Mouse (Mus musculus) forebrain, embryonic 15.5 days (tissue): ENCODE data around the gene Cyp3a16. TPM values are rescaled to one million over a fixed set of nuclear protein-coding genes. Genes with fewer than 3 reads are reported as not detected.
"Not testable (repeated sequence)": the region's sequence is repeated elsewhere in the genome, so short reads cannot be mapped to it uniquely, and the experiment has no call there.

ENCODE experiments used
- ATAC-seq: fragments of 200-750 bp; cut with Nextera tagmentation; replicated peaks from 2 replicates; pipeline ENCODE4 v1.8.0; 2017; ENCODE audit warnings: mild to moderate bottlenecking, moderate TSS enrichment, moderate library complexity
- H3K27ac ChIP-seq: fragments of 300-500 bp; sonication (generic); replicated peaks from 2 replicates; pipeline ENCODE4 v1.5.1; 2015; ENCODE audit warnings: mild to moderate bottlenecking, inconsistent platforms
- H3K27me3 ChIP-seq: fragments of 300-500 bp; sonication (generic); 2 replicates; pipeline ENCODE4 v1.6.1; 2015; ENCODE audit warnings: inconsistent platforms
- H3K36me3 ChIP-seq: fragments of 300-500 bp; sonication (generic); 2 replicates; pipeline ENCODE4 v1.6.1; 2015; ENCODE audit warnings: mild to moderate bottlenecking, inconsistent platforms
- H3K4me1 ChIP-seq: fragments of 300-500 bp; sonication (generic); 2 replicates; pipeline ENCODE4 v1.6.1; 2015; ENCODE audit warnings: inconsistent platforms
- H3K4me2 ChIP-seq: fragments of 300-500 bp; sonication (generic); replicated peaks from 2 replicates; pipeline ENCODE4 v1.6.1; 2015; ENCODE audit warnings: mild to moderate bottlenecking, inconsistent platforms
- H3K4me3 ChIP-seq: fragments of 300-500 bp; sonication (generic); 2 replicates; pipeline ENCODE4 v1.5.1; 2015; ENCODE audit warnings: mild to moderate bottlenecking, inconsistent platforms
- H3K9ac ChIP-seq: fragments of 300-500 bp; sonication (generic); replicated peaks from 2 replicates; pipeline ENCODE4 v1.6.1; 2015; ENCODE audit warnings: mild to moderate bottlenecking, inconsistent platforms
- H3K9me3 ChIP-seq: fragments of 300-500 bp; sonication (generic); 2 replicates; pipeline ENCODE4 v1.6.1; 2016; ENCODE audit warnings: inconsistent platforms
- WGBS: fragments of 180-500 bp; shearing (Covaris S2); methylation state at CpG from one replicate; pipeline ENCODE4 v1.1.7; 2015; ENCODE audit warnings: mixed read lengths; 5-methylcytosine and 5-hydroxymethylcytosine counted together
- polyA plus RNA-seq: library from polyadenylated mRNA; unstranded; fragments of >200 nt; fragmentation: Nextera tagmentation; extraction: Ambion mirVana; gene quantifications from 2 replicates; pipeline ENCODE4 v1.2.1, GENCODE M21; 2015

Cyp3a16 gene
- not detected in 2 replicates for polyA plus RNA-seq

GRCm38 (mm10) chr5:145469623-145470022 lies at the start of gene Cyp3a16:
TSS of gene Cyp3a16 (minus strand) at chr5:145469723.
- H3K27ac ChIP-seq, H3K9me3 ChIP-seq, H3K36me3 ChIP-seq, H3K9ac ChIP-seq, ATAC-seq, H3K27me3 ChIP-seq, H3K4me2 ChIP-seq, H3K4me1 ChIP-seq, H3K4me3 ChIP-seq: not testable (repeated sequence)
- 67% methylated on average over 2 of the region's 2 CpGs for WGBS

DNA sequence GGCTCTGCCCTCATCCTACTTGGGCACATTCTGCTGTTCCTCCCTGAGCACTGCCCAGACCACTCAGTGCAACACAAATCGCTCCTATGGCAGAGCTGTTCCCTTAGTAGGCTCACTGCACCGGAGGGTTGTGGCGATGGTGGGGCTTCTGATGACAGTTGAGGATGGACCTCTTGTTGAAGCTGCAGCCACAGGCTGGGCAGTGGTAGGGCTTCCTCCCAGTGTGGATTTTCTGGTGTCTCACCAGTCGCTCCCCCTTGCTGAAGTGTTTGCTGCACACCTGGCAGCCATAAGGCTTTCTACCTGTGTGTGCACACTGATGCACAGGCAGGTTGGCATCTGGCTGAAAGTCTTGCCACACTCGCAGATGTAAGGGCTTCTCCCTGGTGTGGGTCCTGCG lies 20.8 kb upstream of the Cyp3a16 start:
- H3K27ac ChIP-seq = no peak overlapping the region
- H3K9ac ChIP-seq = no peak overlapping the region

GRCm38 (mm10) chr5:145464304-145465088 lies 5.0 kb downstream of the Cyp3a16 start:
- Histone ChIP-seq H3K36me3 (no peaks in the 10 kb centered on the region), H3K27me3 (no peaks in the 10 kb centered on the region), H3K9ac (no peak overlapping the region), H3K9me3 (peaks cover 16% of the 10 kb centered on the region), H3K4me2 (no peak overlapping the region), H3K4me1 (no peaks in the 10 kb centered on the region), H3K27ac (no peak overlapping the region), H3K4me3 (no peak overlapping the region)
- 63% methylated on average over 5 of the region's 5 CpGs for WGBS
- ATAC-seq = no peak

More for the DNA sequence above, 20.8 kb upstream of the Cyp3a16 start:
- ATAC-seq = no peak
- Histone ChIP-seq H3K4me2 (no peak overlapping the region), H3K9me3 (no peaks in the 10 kb centered on the region), H3K4me3 (no peak overlapping the region), H3K4me1 (no peaks in the 10 kb centered on the region), H3K36me3 (no peaks in the 10 kb centered on the region), H3K27me3 (no peaks in the 10 kb centered on the region)
- WGBS = no CpG with 5 or more reads among the region's 6 CpGs

GRCm38 (mm10) chr5:145462321-145462720 lies 7.2 kb downstream of the Cyp3a16 start:
- no peaks in the 10 kb centered on the region for H3K36me3 ChIP-seq
- H3K4me1 ChIP-seq = no peaks in the 10 kb centered on the region
- no peak overlapping the region for H3K9ac ChIP-seq
- no peak overlapping the region for H3K4me3 ChIP-seq
- 75% methylated on average over 4 of the region's 4 CpGs for WGBS
- H3K4me2 ChIP-seq = no peak overlapping the region
- no peaks in the 10 kb centered on the region for H3K27me3 ChIP-seq
- peaks cover 25% of the 10 kb centered on the region for H3K9me3 ChIP-seq
- no peak for ATAC-seq
- H3K27ac ChIP-seq = no peak overlapping the region

DNA sequence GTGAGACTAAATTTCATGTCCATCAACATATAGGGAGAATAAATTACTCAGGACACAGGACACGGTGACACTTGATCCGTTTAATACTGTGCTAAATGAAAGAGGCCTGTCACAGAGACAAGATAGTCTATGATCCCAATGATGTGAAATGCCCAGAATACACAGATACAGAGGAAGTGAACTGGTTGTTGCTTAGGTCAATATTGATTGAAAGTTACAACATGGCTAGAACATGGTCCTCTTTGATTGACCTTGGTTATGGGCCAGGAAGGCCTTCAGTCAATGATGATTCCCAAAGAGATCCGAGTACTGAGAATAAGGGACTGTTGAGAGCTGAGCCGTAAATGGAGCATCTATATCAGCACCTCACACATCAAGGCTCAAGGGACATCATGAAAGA lies 15.1 kb downstream of the Cyp3a16 start:
- no peak overlapping the region for H3K9ac ChIP-seq
- H3K4me3 ChIP-seq = no peak overlapping the region
- H3K9me3 ChIP-seq = peaks cover 15% of the 10 kb centered on the region
- H3K27ac ChIP-seq = no peak overlapping the region
- WGBS = 88% methylated on average over 4 of the region's 4 CpGs
- no peaks in the 10 kb centered on the region for H3K4me1 ChIP-seq
- H3K36me3 ChIP-seq = no peaks in the 10 kb centered on the region
- no peak overlapping the region for H3K4me2 ChIP-seq
- H3K27me3 ChIP-seq = no peaks in the 10 kb centered on the region
- ATAC-seq = no peak

GRCm38 (mm10) chr5:145433688-145434087 lies 35.8 kb downstream of the Cyp3a16 start:
- no peak overlapping the region for H3K9ac ChIP-seq
- 87% methylated on average over 1 of the region's 1 CpGs for WGBS
- H3K27me3 ChIP-seq = no peaks in the 10 kb centered on the region
- H3K4me2 ChIP-seq = no peak overlapping the region
- no peak overlapping the region for H3K27ac ChIP-seq
- no peaks in the 10 kb centered on the region for H3K4me1 ChIP-seq
- H3K9me3 ChIP-seq = no peaks in the 10 kb centered on the region; the same call in 1 of the 2 replicates
- no peak for ATAC-seq
- no peak overlapping the region for H3K4me3 ChIP-seq
- no peaks in the 10 kb centered on the region for H3K36me3 ChIP-seq

GRCm38 (mm10) chr5:145431004-145431403 lies 38.5 kb downstream of the Cyp3a16 start:
- Histone ChIP-seq H3K9ac (no peak overlapping the region), H3K27me3 (no peaks in the 10 kb centered on the region), H3K27ac (no peak overlapping the region), H3K9me3 (no peaks in the 10 kb centered on the region; the same call in 1 of the 2 replicates), H3K4me1 (no peaks in the 10 kb centered on the region), H3K4me3 (no peak overlapping the region), H3K36me3 (no peaks in the 10 kb centered on the region), H3K4me2 (no peak overlapping the region)
- no peak for ATAC-seq

GRCm38 (mm10) chr5:145422287-145422686 lies 47.2 kb downstream of the Cyp3a16 start:
- H3K4me2 ChIP-seq = no peak overlapping the region
- no peak overlapping the region for H3K4me3 ChIP-seq
- no peaks in the 10 kb centered on the region for H3K36me3 ChIP-seq
- H3K27ac ChIP-seq = no peak overlapping the region
- WGBS = 74% methylated on average over 1 of the region's 1 CpGs
- H3K9me3 ChIP-seq = 0 out of 2 replicates have a peak, but pooled peaks cover 10% of the 10 kb centered on the region
- no peak overlapping the region for H3K9ac ChIP-seq
- no peaks in the 10 kb centered on the region for H3K4me1 ChIP-seq
- no peak for ATAC-seq
- no peaks in the 10 kb centered on the region for H3K27me3 ChIP-seq

- WGBS = 88% methylated on average over 9 of the region's 9 CpGs
- not testable (repeated sequence) for H3K4me3 ChIP-seq, H3K27me3 ChIP-seq, H3K4me2 ChIP-seq, H3K27ac ChIP-seq, H3K4me1 ChIP-seq, H3K36me3 ChIP-seq, H3K9ac ChIP-seq, ATAC-seq
- peaks cover 18% of the 10 kb centered on the region for H3K9me3 ChIP-seq
These were observed 54.1 kb downstream of the Cyp3a16 start for GRCm38 (mm10) chr5:145415416-145415815.

Other genes starting within 250 kb of the Cyp3a16 start
- gene Zfp655, start 238.0 kb downstream of the Cyp3a16 start, polyA plus RNA-seq = 36.8 and 38.8 TPM in 2 replicates
- gene Zscan25, start 189.2 kb downstream of the Cyp3a16 start, polyA plus RNA-seq = 0.76 and 1.0 TPM in 2 replicates
- gene Cyp3a57, start 124.4 kb downstream of the Cyp3a16 start, polyA plus RNA-seq = not detected in 2 replicates
- not detected in 2 replicates for gene Cyp3a41b, start 115.0 kb upstream of the Cyp3a16 start, polyA plus RNA-seq